Mouse (Mus musculus): ENCODE data around the gene Cyp3a13. TPM values are rescaled to one million over a fixed set of nuclear protein-coding genes. Genes with fewer than 3 reads are reported as not detected.

Cyp3a13 gene
- total and polyA plus RNA-seq, 3 experiments = not detected

DNA sequence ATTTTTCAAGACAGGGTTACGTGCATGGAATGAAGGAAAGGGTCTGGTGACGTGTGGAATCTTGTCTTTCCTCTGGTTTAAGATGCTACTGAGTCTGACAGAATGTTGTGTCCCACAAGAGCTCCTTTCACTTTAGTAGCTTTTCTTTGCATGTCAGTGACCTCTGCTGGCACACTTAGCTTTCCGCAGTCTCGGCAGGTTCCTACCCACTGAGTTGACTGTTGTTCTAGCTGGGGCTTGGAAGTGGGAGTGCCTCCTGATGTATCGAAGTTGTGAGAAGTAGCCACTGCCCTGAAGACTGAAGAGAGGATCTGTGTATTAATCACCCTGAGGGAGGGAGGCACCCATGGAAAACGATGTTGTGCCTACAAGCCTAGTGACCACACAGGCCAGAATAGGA lies 29.8 kb upstream of the Cyp3a13 start:
- Histone ChIP-seq H3K36me3 (ENCODE audit: control insufficient read depth in 1 of 2, insufficient read depth in 2 of 2, low read length in 2 of 2) (no peaks in the 10 kb centered on the region), H3K27me3 (ENCODE audit: control insufficient read depth in 1 of 2, insufficient read depth in 2 of 2, low read length in 2 of 2) (peaks cover 2 to 3% of the 10 kb centered on the region in 2 experiments; a peak in 3 of 4 replicates), H3K27ac (ENCODE audit: control insufficient read depth, low read depth, low read length) (no peak overlapping the region), H3K4me3 (ENCODE audit: control insufficient read depth in 1 of 2, insufficient read depth in 1 of 2, low read depth in 2 of 2, low read length in 2 of 2) (no peak overlapping the region), H3K4me1 (ENCODE audit: control insufficient read depth in 1 of 2, insufficient read depth in 2 of 2, low read length in 2 of 2) (no peaks in the 10 kb centered on the region), H3K9me3 (replicated peaks; ENCODE audit: insufficient read depth, low read length) (no peaks in the 10 kb centered on the region), H3K79me2 (ENCODE audit: control insufficient read depth, insufficient read depth, low read length, poor library complexity) (no peaks in the 10 kb centered on the region), H3K9ac (ENCODE audit: control insufficient read depth, low read depth, low read length, poor library complexity, severe bottlenecking) (no peak overlapping the region)
- DNase-seq (ENCODE audit: low read depth, low spot score) = no peak
- no peak for TF ChIP-seq GABPA (IDR thresholded peaks at IDR 0.05; ENCODE audit: low read depth, low read length)
- TF ChIP-seq TAL1 (IDR thresholded peaks at IDR 0.05; ENCODE audit: low read length) = no peak
- no peak for TF ChIP-seq HCFC1 (IDR thresholded peaks at IDR 0.05; ENCODE audit: low read depth, low read length)
- TF ChIP-seq CHD2 (IDR thresholded peaks at IDR 0.05; ENCODE audit: low read length) = no peak
- no peak for TF ChIP-seq ELF1 (IDR thresholded peaks at IDR 0.05; ENCODE audit: low read depth, low read length)
- no peak for TF ChIP-seq USF2 (IDR thresholded peaks at IDR 0.05; ENCODE audit: borderline replicate concordance in 1 of 2, insufficient read depth in 1 of 2, low read depth in 1 of 2, low read length in 2 of 2)
- TF ChIP-seq CTCF (IDR thresholded peaks at IDR 0.05 in 2 of 3, conservative IDR thresholded peaks at IDR 0.05 in 1 of 3; ENCODE audit: control insufficient read depth in 1 of 3, insufficient read depth in 1 of 3, low read depth in 2 of 3, low read length in 3 of 3, poor library complexity in 1 of 3, severe bottlenecking in 1 of 3) = no peak; a peak in 1 of 6 replicates
- no peak for TF ChIP-seq MXI1 (IDR thresholded peaks at IDR 0.05; ENCODE audit: low read depth, low read length)
- no peak for TF ChIP-seq JUND (IDR thresholded peaks at IDR 0.05; ENCODE audit: low read depth, low read length)
- no peak for TF ChIP-seq POLR2A (IDR thresholded peaks at IDR 0.05; ENCODE audit: control insufficient read depth in 1 of 2, insufficient read depth in 1 of 2, low read depth in 1 of 2, low read length in 2 of 2, poor library complexity in 1 of 2)
- TF ChIP-seq MYB (IDR thresholded peaks at IDR 0.05; ENCODE audit: low read depth, low read length) = no peak
- no peak for TF ChIP-seq USF1 (IDR thresholded peaks at IDR 0.05; ENCODE audit: low read depth, low read length)

GRCm38 (mm10) chr5:137947303-137947702 lies 25.9 kb upstream of the Cyp3a13 start:
- Histone ChIP-seq H3K9me3 (replicated peaks; ENCODE audit: insufficient read depth, low read length) (no peaks in the 10 kb centered on the region), H3K27ac (ENCODE audit: control insufficient read depth, low read depth, low read length) (no peak overlapping the region), H3K4me1 (ENCODE audit: control insufficient read depth in 1 of 2, insufficient read depth in 2 of 2, low read length in 2 of 2) (no peaks in the 10 kb centered on the region), H3K36me3 (ENCODE audit: control insufficient read depth in 1 of 2, insufficient read depth in 2 of 2, low read length in 2 of 2) (no peaks in the 10 kb centered on the region), H3K79me2 (ENCODE audit: control insufficient read depth, insufficient read depth, low read length, poor library complexity) (no peaks in the 10 kb centered on the region), H3K9ac (ENCODE audit: control insufficient read depth, low read depth, low read length, poor library complexity, severe bottlenecking) (no peak overlapping the region), H3K27me3 (ENCODE audit: control insufficient read depth in 1 of 2, insufficient read depth in 2 of 2, low read length in 2 of 2) (peaks cover 3 to 7% of the 10 kb centered on the region in 2 experiments; a peak in 3 of 4 replicates), H3K4me3 (ENCODE audit: control insufficient read depth in 1 of 2, insufficient read depth in 1 of 2, low read depth in 2 of 2, low read length in 2 of 2) (no peak overlapping the region)
- TF ChIP-seq RAD21 (IDR thresholded peaks at IDR 0.05; ENCODE audit: low read depth, low read length) = no peak
- no peak for TF ChIP-seq USF2 (IDR thresholded peaks at IDR 0.05; ENCODE audit: borderline replicate concordance in 1 of 2, insufficient read depth in 1 of 2, low read depth in 1 of 2, low read length in 2 of 2)
- DNase-seq (ENCODE audit: low read depth, low spot score) = no peak

DNA sequence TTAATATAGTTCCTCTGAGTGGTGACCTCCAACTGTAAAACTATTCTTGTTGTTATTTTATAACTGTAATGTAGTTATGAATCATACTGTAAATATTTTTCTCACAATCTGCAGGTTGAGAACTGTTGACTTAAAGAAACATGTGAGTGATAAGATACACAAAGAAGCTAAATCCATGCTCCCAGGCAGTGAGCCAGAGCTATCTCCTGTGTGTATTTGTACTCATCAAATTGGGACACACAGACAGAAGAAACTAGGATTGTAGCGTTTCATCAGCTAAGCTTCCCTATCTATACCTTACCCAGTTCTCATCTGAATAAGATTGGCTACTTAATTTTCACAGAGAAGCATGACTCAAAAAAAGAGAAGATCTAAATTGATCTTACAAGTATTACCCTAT lies 21.7 kb upstream of the Cyp3a13 start:
- H3K79me2 ChIP-seq (ENCODE audit: control insufficient read depth, insufficient read depth, low read length, poor library complexity) = no peaks in the 10 kb centered on the region
- no peak overlapping the region for H3K4me3 ChIP-seq (ENCODE audit: control insufficient read depth in 1 of 2, insufficient read depth in 1 of 2, low read depth in 2 of 2, low read length in 2 of 2)
- no peaks in the 10 kb centered on the region for H3K36me3 ChIP-seq (ENCODE audit: control insufficient read depth in 1 of 2, insufficient read depth in 2 of 2, low read length in 2 of 2)
- TF ChIP-seq MAX (IDR thresholded peaks at IDR 0.05; ENCODE audit: low read length) (no peak), HCFC1 (IDR thresholded peaks at IDR 0.05; ENCODE audit: low read depth, low read length) (no peak), NRF1 (IDR thresholded peaks at IDR 0.05; ENCODE audit: insufficient read depth, low read depth, low read length, poor library complexity, severe bottlenecking) (no peak), NELFE (IDR thresholded peaks at IDR 0.05; ENCODE audit: low read depth, low read length) (no peak), GABPA (IDR thresholded peaks at IDR 0.05; ENCODE audit: low read depth, low read length) (no peak), KAT2A (conservative IDR thresholded peaks at IDR 0.05; ENCODE audit: low read depth, low read length) (no peak), E2F4 (IDR thresholded peaks at IDR 0.05; ENCODE audit: borderline replicate concordance, low read depth, low read length) (no peak), MAFK (IDR thresholded peaks at IDR 0.05; ENCODE audit: borderline replicate concordance, low read depth, low read length) (no peak), RAD21 (IDR thresholded peaks at IDR 0.05; ENCODE audit: low read depth, low read length) (no peak), MYB (IDR thresholded peaks at IDR 0.05; ENCODE audit: low read depth, low read length) (no peak), SMC3 (IDR thresholded peaks at IDR 0.05; ENCODE audit: low read depth, low read length) (no peak), TAL1 (IDR thresholded peaks at IDR 0.05; ENCODE audit: low read length) (no peak), BHLHE40 (IDR thresholded peaks at IDR 0.05; ENCODE audit: borderline replicate concordance, low read depth, low read length) (no peak), RCOR1 (IDR thresholded peaks at IDR 0.05; ENCODE audit: low read depth, low read length) (no peak), ELF1 (IDR thresholded peaks at IDR 0.05; ENCODE audit: low read depth, low read length) (no peak), ETS1 (IDR thresholded peaks at IDR 0.05; ENCODE audit: low read depth, low read length) (no peak)
- H3K9ac ChIP-seq (ENCODE audit: control insufficient read depth, low read depth, low read length, poor library complexity, severe bottlenecking) = no peak overlapping the region
- no peaks in the 10 kb centered on the region for H3K4me1 ChIP-seq (ENCODE audit: control insufficient read depth in 1 of 2, insufficient read depth in 2 of 2, low read length in 2 of 2)
- peaks cover 3 to 9% of the 10 kb centered on the region in 2 experiments; a peak in 3 of 4 replicates for H3K27me3 ChIP-seq (ENCODE audit: control insufficient read depth in 1 of 2, insufficient read depth in 2 of 2, low read length in 2 of 2)
- no peak overlapping the region for H3K27ac ChIP-seq (ENCODE audit: control insufficient read depth, low read depth, low read length)
- DNase-seq (ENCODE audit: low read depth, low spot score) = no peak
- H3K9me3 ChIP-seq (replicated peaks; ENCODE audit: insufficient read depth, low read length) = no peaks in the 10 kb centered on the region

Data from MEL (cell line).